Mouse (Mus musculus): ENCODE measurements around the gene Ttll13. TPM values are rescaled to one million over a fixed set of nuclear protein-coding genes. Genes with fewer than 3 reads are reported as not detected.

Gene Ttll13
- polyA plus RNA-seq, 1 experiment from 2014 or later = 0.35 TPM

- DNase-seq (ENCODE audit: low spot score) (no peak), ATAC-seq (replicated peaks; ENCODE audit: insufficient number of reproducible peaks, low FRiP score, low TSS enrichment, low read depth) (no peak)
- no peaks in the 10 kb centered on the region for H3K4me1 ChIP-seq (ENCODE audit: control insufficient read depth, insufficient read depth, low read length)
- H3K4me3 ChIP-seq (ENCODE audit: low read depth, low read length) = no peak overlapping the region
- H3K9me3 ChIP-seq (replicated peaks; ENCODE audit: control insufficient read depth, low read length) = peaks cover 5% of the 10 kb centered on the region; the same call in 1 of the 2 replicates
- H3K27ac ChIP-seq (replicated peaks; ENCODE audit: low read depth, low read length) = no peak overlapping the region
- H3K4me2 ChIP-seq (ENCODE audit: low read depth, low read length) = no peak overlapping the region
- no peak overlapping the region for H3K9ac ChIP-seq (replicated peaks; ENCODE audit: low read length)
- peaks cover 20% of the 10 kb centered on the region for H3K36me3 ChIP-seq (replicated peaks; ENCODE audit: control insufficient read depth, insufficient read depth, low read depth, low read length)
- no peaks in the 10 kb centered on the region for H3K27me3 ChIP-seq (ENCODE audit: control insufficient read depth, insufficient read depth, low read length)
- 96% methylated on average over 4 of the region's 4 CpGs for WGBS
These were observed 30.2 kb downstream of the Ttll13 start for GRCm38 (mm10) chr7:80276374-80276773.

DNA sequence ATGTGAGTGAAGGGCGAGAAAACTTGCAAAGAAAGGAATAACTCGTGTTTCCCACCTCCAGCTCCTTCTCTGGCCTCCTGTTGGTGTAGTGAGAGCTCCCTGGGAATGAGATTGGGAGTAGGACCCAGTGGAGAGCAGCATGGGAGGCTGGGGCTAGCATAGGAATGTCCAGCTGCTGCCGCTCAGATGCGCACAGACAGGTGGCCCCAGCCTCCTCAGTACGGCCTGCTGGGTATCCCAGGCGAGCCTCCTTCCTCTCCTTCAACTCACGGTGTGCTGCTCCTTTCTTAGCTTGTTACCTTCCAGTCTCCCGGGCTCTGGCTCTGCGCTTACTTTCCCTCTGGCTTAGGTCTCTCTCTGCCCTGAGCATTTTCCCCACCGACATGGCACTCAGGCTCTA lies 33.9 kb downstream of the Ttll13 start:
- Histone ChIP-seq H3K9ac (replicated peaks; ENCODE audit: low read length) (no peak overlapping the region), H3K27ac (replicated peaks; ENCODE audit: low read depth, low read length) (no peak overlapping the region), H3K4me1 (ENCODE audit: control insufficient read depth, insufficient read depth, low read length) (no peaks in the 10 kb centered on the region), H3K36me3 (replicated peaks; ENCODE audit: control insufficient read depth, insufficient read depth, low read depth, low read length) (peaks cover 7% of the 10 kb centered on the region), H3K27me3 (ENCODE audit: control insufficient read depth, insufficient read depth, low read length) (no peaks in the 10 kb centered on the region), H3K4me3 (ENCODE audit: low read depth, low read length) (no peak overlapping the region), H3K4me2 (ENCODE audit: low read depth, low read length) (no peak overlapping the region), H3K9me3 (replicated peaks; ENCODE audit: control insufficient read depth, low read length) (no peaks in the 10 kb centered on the region)
- ATAC-seq (replicated peaks; ENCODE audit: insufficient number of reproducible peaks, low FRiP score, low TSS enrichment, low read depth) (no peak), DNase-seq (ENCODE audit: low spot score) (no peak)
- WGBS = 87% methylated on average over 10 of the region's 10 CpGs

DNA sequence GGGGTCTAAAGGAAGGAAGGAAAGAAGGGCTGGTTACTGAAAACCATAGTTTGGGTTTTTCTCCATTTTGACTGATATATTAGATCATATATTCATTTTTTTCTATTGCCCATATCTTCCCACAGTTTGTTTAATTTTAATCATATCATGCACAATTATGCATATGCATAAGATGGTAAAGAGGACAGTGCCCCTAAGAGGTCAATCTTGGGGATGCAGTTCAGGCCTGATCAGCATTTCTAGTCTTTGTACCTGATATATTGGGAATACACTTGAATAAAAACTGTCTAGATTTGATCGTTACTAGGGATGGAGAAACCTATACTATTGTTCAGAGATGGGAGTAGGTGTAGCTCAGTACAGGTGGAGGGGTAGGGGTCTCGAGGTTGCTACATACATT lies 34.8 kb downstream of the Ttll13 start:
- no peak overlapping the region for H3K9ac ChIP-seq (replicated peaks; ENCODE audit: low read length)
- ATAC-seq (replicated peaks; ENCODE audit: insufficient number of reproducible peaks, low FRiP score, low TSS enrichment, low read depth) (no peak), DNase-seq (ENCODE audit: low spot score) (no peak)
- WGBS = 84% methylated on average over 2 of the region's 2 CpGs
- H3K9me3 ChIP-seq (replicated peaks; ENCODE audit: control insufficient read depth, low read length) = no peaks in the 10 kb centered on the region
- H3K4me3 ChIP-seq (ENCODE audit: low read depth, low read length) = no peak overlapping the region
- no peaks in the 10 kb centered on the region for H3K4me1 ChIP-seq (ENCODE audit: control insufficient read depth, insufficient read depth, low read length)
- no peak overlapping the region for H3K4me2 ChIP-seq (ENCODE audit: low read depth, low read length)
- peaks cover 6% of the 10 kb centered on the region for H3K36me3 ChIP-seq (replicated peaks; ENCODE audit: control insufficient read depth, insufficient read depth, low read depth, low read length)
- no peaks in the 10 kb centered on the region for H3K27me3 ChIP-seq (ENCODE audit: control insufficient read depth, insufficient read depth, low read length)
- no peak overlapping the region for H3K27ac ChIP-seq (replicated peaks; ENCODE audit: low read depth, low read length)

DNA sequence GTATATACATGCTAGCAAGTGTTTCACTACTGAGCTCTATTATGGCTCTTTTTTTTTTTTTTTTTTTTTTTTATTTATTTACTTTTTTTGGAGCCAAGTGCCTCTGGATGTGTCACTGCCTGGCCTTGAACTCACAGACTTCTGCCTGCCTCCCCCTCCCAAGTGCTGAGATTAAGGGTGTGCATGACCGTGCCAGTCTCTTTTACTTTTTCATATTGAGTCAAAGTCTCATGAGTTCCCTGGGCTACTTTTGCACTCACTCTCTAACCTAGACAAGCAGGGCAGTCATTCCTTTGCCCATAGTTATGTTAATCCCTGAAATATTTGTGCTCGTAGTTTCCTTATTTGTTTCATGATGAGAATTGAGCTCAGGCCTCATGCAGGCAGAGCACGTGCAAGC lies 35.5 kb downstream of the Ttll13 start:
- peaks cover 3% of the 10 kb centered on the region; the same call in 1 of the 2 replicates for H3K36me3 ChIP-seq (replicated peaks; ENCODE audit: control insufficient read depth, insufficient read depth, low read depth, low read length)
- ATAC-seq (replicated peaks; ENCODE audit: insufficient number of reproducible peaks, low FRiP score, low TSS enrichment, low read depth) = no peak
- no peaks in the 10 kb centered on the region for H3K9me3 ChIP-seq (replicated peaks; ENCODE audit: control insufficient read depth, low read length)
- no peak overlapping the region for H3K4me3 ChIP-seq (ENCODE audit: low read depth, low read length)
- WGBS = 83% methylated on average over 3 of the region's 3 CpGs
- no peak for DNase-seq (ENCODE audit: low spot score)
- no peak overlapping the region for H3K9ac ChIP-seq (replicated peaks; ENCODE audit: low read length)
- H3K4me2 ChIP-seq (ENCODE audit: low read depth, low read length) = no peak overlapping the region
- no peaks in the 10 kb centered on the region for H3K27me3 ChIP-seq (ENCODE audit: control insufficient read depth, insufficient read depth, low read length)
- no peak overlapping the region for H3K27ac ChIP-seq (replicated peaks; ENCODE audit: low read depth, low read length)
- no peaks in the 10 kb centered on the region for H3K4me1 ChIP-seq (ENCODE audit: control insufficient read depth, insufficient read depth, low read length)

DNA sequence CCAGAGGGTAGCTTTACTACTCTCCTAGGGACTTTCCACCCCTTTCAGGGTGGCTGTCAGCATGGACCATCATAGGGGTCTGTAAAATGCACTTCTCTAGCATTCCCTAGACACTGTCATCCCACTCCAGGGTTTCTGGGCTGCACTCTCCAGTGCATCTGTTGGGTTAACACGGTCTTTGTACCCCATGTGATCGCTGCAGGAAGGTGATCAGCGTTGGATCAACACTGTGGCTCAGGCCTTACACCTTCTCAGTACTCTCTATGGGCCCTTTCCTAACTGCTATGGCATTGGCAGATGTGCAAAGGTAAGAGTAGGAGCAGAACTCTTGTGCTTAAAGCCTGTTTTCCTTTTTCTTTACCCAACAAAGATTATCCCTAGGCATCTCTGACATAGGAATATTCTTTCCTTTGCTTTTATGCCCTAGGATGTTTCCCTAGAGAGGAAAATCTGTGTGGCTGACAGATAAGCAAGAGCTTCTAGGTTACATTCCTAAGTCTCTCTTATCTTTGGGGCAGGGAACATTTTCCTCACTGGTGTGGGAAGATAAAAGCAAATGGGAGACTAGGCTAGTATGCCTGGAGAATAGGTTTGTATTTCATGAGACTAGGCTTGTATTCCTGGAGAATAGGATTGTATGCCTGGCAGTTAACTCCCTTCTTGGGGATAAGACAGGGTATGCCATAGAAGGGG lies 37.2 kb downstream of the Ttll13 start:
- H3K27ac ChIP-seq (replicated peaks; ENCODE audit: low read depth, low read length) = no peak overlapping the region
- no peak for DNase-seq (ENCODE audit: low spot score)
- no peak for ATAC-seq (replicated peaks; ENCODE audit: insufficient number of reproducible peaks, low FRiP score, low TSS enrichment, low read depth)
- 79% methylated on average over 3 of the region's 3 CpGs for WGBS
- no peak overlapping the region for H3K9ac ChIP-seq (replicated peaks; ENCODE audit: low read length)
- H3K9me3 ChIP-seq (replicated peaks; ENCODE audit: control insufficient read depth, low read length) = no peaks in the 10 kb centered on the region
- H3K27me3 ChIP-seq (ENCODE audit: control insufficient read depth, insufficient read depth, low read length) = no peaks in the 10 kb centered on the region
- H3K4me3 ChIP-seq (ENCODE audit: low read depth, low read length) = no peak overlapping the region
- H3K4me2 ChIP-seq (ENCODE audit: low read depth, low read length) = no peak overlapping the region
- H3K4me1 ChIP-seq (ENCODE audit: control insufficient read depth, insufficient read depth, low read length) = no peaks in the 10 kb centered on the region
- peaks cover 3% of the 10 kb centered on the region; the same call in 1 of the 2 replicates for H3K36me3 ChIP-seq (replicated peaks; ENCODE audit: control insufficient read depth, insufficient read depth, low read depth, low read length)

DNA sequence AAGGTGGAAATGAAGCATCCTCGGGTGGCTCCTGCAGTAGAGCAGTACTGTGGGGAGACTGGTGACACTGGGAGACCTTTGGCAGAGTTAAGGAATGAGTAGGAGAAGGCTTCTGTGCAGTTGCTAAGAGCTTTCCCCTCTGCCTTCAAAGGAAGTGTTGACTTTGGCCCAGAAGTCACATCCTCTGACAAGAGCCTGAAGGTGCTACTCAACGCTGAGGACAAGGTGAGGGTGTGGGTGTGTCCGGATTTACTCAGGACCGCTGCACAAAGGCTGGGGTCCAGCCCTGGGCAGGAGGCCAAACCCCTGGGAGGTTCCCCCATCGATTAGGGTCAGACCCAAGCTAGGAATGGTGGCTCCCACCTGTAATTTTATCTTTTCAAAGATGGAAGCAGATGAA lies 38.2 kb downstream of the Ttll13 start:
- no peak overlapping the region for H3K27ac ChIP-seq (replicated peaks; ENCODE audit: low read depth, low read length)
- H3K36me3 ChIP-seq (replicated peaks; ENCODE audit: control insufficient read depth, insufficient read depth, low read depth, low read length) = peaks cover 3% of the 10 kb centered on the region; the same call in 1 of the 2 replicates

GRCm38 (mm10) chr7:80285725-80286124 lies 39.5 kb downstream of the Ttll13 start:
- ATAC-seq (replicated peaks; ENCODE audit: insufficient number of reproducible peaks, low FRiP score, low TSS enrichment, low read depth) (no peak), DNase-seq (ENCODE audit: low spot score) (no peak)
- Histone ChIP-seq H3K4me3 (ENCODE audit: low read depth, low read length) (no peak overlapping the region), H3K4me2 (ENCODE audit: low read depth, low read length) (no peak overlapping the region), H3K36me3 (replicated peaks; ENCODE audit: control insufficient read depth, insufficient read depth, low read depth, low read length) (peaks cover 3% of the 10 kb centered on the region; the same call in 1 of the 2 replicates), H3K9me3 (replicated peaks; ENCODE audit: control insufficient read depth, low read length) (no peaks in the 10 kb centered on the region), H3K27ac (replicated peaks; ENCODE audit: low read depth, low read length) (no peak overlapping the region), H3K9ac (replicated peaks; ENCODE audit: low read length) (no peak overlapping the region), H3K27me3 (ENCODE audit: control insufficient read depth, insufficient read depth, low read length) (no peaks in the 10 kb centered on the region), H3K4me1 (ENCODE audit: control insufficient read depth, insufficient read depth, low read length) (no peaks in the 10 kb centered on the region)
- 94% methylated on average over 6 of the region's 6 CpGs for WGBS

More for the DNA sequence above, 38.2 kb downstream of the Ttll13 start:
- no peaks in the 10 kb centered on the region for H3K27me3 ChIP-seq (ENCODE audit: control insufficient read depth, insufficient read depth, low read length)
- no peak overlapping the region for H3K4me3 ChIP-seq (ENCODE audit: low read depth, low read length)
- no peak for ATAC-seq (replicated peaks; ENCODE audit: insufficient number of reproducible peaks, low FRiP score, low TSS enrichment, low read depth)
- no peak overlapping the region for H3K9ac ChIP-seq (replicated peaks; ENCODE audit: low read length)
- no peak overlapping the region for H3K4me2 ChIP-seq (ENCODE audit: low read depth, low read length)
- no peak for DNase-seq (ENCODE audit: low spot score)
- 91% methylated on average over 5 of the region's 5 CpGs for WGBS
- H3K9me3 ChIP-seq (replicated peaks; ENCODE audit: control insufficient read depth, low read length) = no peaks in the 10 kb centered on the region
- H3K4me1 ChIP-seq (ENCODE audit: control insufficient read depth, insufficient read depth, low read length) = no peaks in the 10 kb centered on the region

DNA sequence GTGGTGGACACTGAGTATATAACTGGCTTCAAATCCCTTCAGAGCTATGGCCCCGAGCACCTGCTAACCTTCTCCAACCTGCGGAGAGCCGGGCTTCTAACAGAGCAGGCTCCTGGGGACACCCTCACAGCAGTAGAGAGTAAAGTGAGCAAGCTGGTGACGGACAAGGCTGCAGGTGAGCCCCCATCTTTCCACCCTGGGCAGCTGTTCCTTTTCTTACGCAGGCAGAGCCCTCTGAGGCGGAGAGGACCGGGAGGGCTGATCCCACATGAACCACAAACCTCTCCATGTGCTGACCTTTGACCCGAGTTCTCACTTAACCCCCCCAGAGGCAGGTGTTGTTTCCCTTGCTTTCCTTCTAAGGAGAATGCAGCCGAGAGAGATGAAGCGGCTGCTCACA lies 41.6 kb downstream of the Ttll13 start:
- no peak overlapping the region for H3K4me3 ChIP-seq (ENCODE audit: low read depth, low read length)
- H3K4me2 ChIP-seq (ENCODE audit: low read depth, low read length) = no peak overlapping the region
- peaks cover 3% of the 10 kb centered on the region; the same call in 1 of the 2 replicates for H3K36me3 ChIP-seq (replicated peaks; ENCODE audit: control insufficient read depth, insufficient read depth, low read depth, low read length)
- no peak overlapping the region for H3K9ac ChIP-seq (replicated peaks; ENCODE audit: low read length)
- ATAC-seq (replicated peaks; ENCODE audit: insufficient number of reproducible peaks, low FRiP score, low TSS enrichment, low read depth) (no peak), DNase-seq (ENCODE audit: low spot score) (no peak)
- H3K27me3 ChIP-seq (ENCODE audit: control insufficient read depth, insufficient read depth, low read length) = no peaks in the 10 kb centered on the region
- 75% methylated on average over 10 of the region's 10 CpGs for WGBS
- H3K4me1 ChIP-seq (ENCODE audit: control insufficient read depth, insufficient read depth, low read length) = no peaks in the 10 kb centered on the region
- H3K27ac ChIP-seq (replicated peaks; ENCODE audit: low read depth, low read length) = no peak overlapping the region
- H3K9me3 ChIP-seq (replicated peaks; ENCODE audit: control insufficient read depth, low read length) = no peaks in the 10 kb centered on the region

Data from embryonic facial prominence, embryonic 11.5 days (tissue).